32 mouse cellular contexts compared by ENCODE assay signal in the genomic region with DNA sequence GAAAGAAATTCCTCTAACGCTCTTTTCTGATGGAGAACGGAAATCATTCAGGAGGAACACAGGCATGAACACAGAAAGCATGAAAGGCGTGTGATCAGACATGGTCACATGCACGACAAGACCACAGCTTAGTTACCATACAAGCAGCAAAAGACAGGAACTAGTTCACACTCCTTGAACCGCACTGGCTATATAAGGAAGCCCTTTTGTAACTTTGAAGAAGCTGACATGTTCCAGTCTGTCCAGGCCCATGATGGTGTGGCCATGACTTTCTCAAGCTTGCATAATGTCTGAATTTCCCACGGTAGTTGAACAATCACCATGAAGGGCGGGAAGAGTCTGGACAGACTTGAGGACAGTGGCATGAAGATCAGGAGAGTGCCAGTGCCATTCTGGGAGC. TPM values are rescaled to one million over a fixed set of nuclear protein-coding genes. Genes with fewer than 3 reads are reported as not detected.
DNase-seq lines count a peak whose midpoint lies in the region; ATAC-seq and TF ChIP-seq lines count a peak whose summit lies in the region.
"Had no signal": no experiment of that assay in that cellular context is flagged by ENCODE, and none has a peak within 500 bp of the region (broad histone marks: within the 10 kb centered on the region; RNA-seq: fewer than 3 reads in every experiment).

No protein-coding gene starts in this region.

- TF ChIP-seq POLR2A in lung, adult 2 months (IDR thresholded peaks at IDR 0.05; ENCODE audit: borderline replicate concordance, extremely low read depth, low read depth, low read length): no peak

- H3K4me3 ChIP-seq in lung, adult 2 months (replicated peaks; ENCODE audit: extremely low read depth, low read depth, low read length): no peak overlapping the region
- H3K4me3 ChIP-seq: embryonic facial prominence, embryonic 12.5 days; embryonic facial prominence, embryonic 15.5 days; heart, adult 2 months; heart, embryonic 10.5 days; heart, embryonic 13.5 days; hindbrain, embryonic 12.5 days; hindbrain, embryonic 15.5 days had no signal

- H3K4me1 ChIP-seq in lung, adult 2 months (ENCODE audit: control insufficient read depth, insufficient read depth, low read length): no peaks in the 10 kb centered on the region
- H3K4me1 ChIP-seq: embryonic facial prominence, embryonic 12.5 days; embryonic facial prominence, embryonic 15.5 days; heart, embryonic 10.5 days; heart, embryonic 13.5 days; hindbrain, embryonic 12.5 days; hindbrain, embryonic 15.5 days had no signal

- no peak for TF ChIP-seq CTCF in lung, adult 2 months (IDR thresholded peaks at IDR 0.05; ENCODE audit: insufficient read depth, low read length)

- ATAC-seq in granulocyte monocyte progenitor cell, adult 5-6 weeks (replicated peaks; ENCODE audit: poor library complexity, severe bottlenecking): peak; percentile 55
- peak; percentile 76 for ATAC-seq in neutrophil, adult 5-6 weeks (ENCODE audit: extremely low read depth, insufficient number of reproducible peaks, low FRiP score, poor library complexity, severe bottlenecking)
- ATAC-seq: forebrain, embryonic 14.5 days; forebrain, postnatal 0 days; Patski had no signal

- WGBS in lung, adult 2 months: 90% methylated on average over 7 of the region's 7 CpGs

- peak; percentile 7 for DNase-seq in lung, postnatal 36 days
- DNase-seq in lung, adult 2 months: no peak
- no peak for DNase-seq in Muller cell, postnatal 12 days (ENCODE audit: inconsistent ontology term)
- DNase-seq in adrenal gland, postnatal 10 days: no peak
- DNase-seq: adrenal gland, postnatal 25 days; cerebellum, adult 18-20 months; cerebellum, adult 9-11 months; cerebellum, postnatal 25 days; forebrain, postnatal 0 days; gastrocnemius, postnatal 25 days; heart, adult 2 months; heart, postnatal 14 days had no signal

RNA-seq across cellular contexts. Expression of gene AC141477.1, which starts 14.6 kb away (rescaled TPM):
- not detected in 2 replicates for polyA plus RNA-seq in lung, adult 2 months (2012; rRNA removed)
- total RNA-seq in granulocyte monocyte progenitor cell, adult 5-6 weeks (2014; fragmentation: Nextera tagmentation): 12.7 TPM in 1 of 2 replicates, not detected in the other
- total RNA-seq in granulocyte monocyte progenitor cell, adult 5-6 weeks (2017): 10.5 TPM in 1 of 2 replicates, not detected in the other
- total RNA-seq in neutrophil, adult 5-6 weeks (2017): 14.8 and 16.1 TPM in 2 replicates
- total RNA-seq in adrenal gland, postnatal 10 days (2021): 1 to 10 TPM in 1 of 2 experiments, not detected in 1; 3.4 TPM
- total RNA-seq: adrenal gland, postnatal 25 days; ES-E14; forebrain, postnatal 0 days; gastrocnemius, adult 8-10 months; gastrocnemius, postnatal 25 days; heart, adult 2 months; heart, postnatal 14 days; hematopoietic stem cell, adult 5-6 weeks had no signal
- polyA plus RNA-seq: embryonic facial prominence, embryonic 12.5 days; embryonic facial prominence, embryonic 15.5 days; forebrain, embryonic 11.5 days; forebrain, embryonic 14.5 days; forebrain, postnatal 0 days; frontal cortex, adult 2 months; gonadal fat pad, adult 2 months; heart, adult 2 months; heart, embryonic 10.5 days; heart, embryonic 16.5 days; hindbrain, embryonic 12.5 days; hindbrain, embryonic 15.5 days; intestine, embryonic 14.5 days; Patski had no signal

RNA-seq across cellular contexts. Expression of gene Pcnt, which starts 16.9 kb away (rescaled TPM):
- polyA plus RNA-seq in lung, adult 2 months (2012; rRNA removed): 35.6 and 38.0 TPM in 2 replicates
- total RNA-seq in granulocyte monocyte progenitor cell, adult 5-6 weeks (2014; fragmentation: Nextera tagmentation): 39.5 and 41.9 TPM in 2 replicates
- 53.6 and 55.6 TPM in 2 replicates for total RNA-seq in granulocyte monocyte progenitor cell, adult 5-6 weeks (2017)
- 46.9 and 50.8 TPM in 2 replicates for total RNA-seq in neutrophil, adult 5-6 weeks (2017)
- total RNA-seq in adrenal gland, postnatal 10 days (2021): 10 to 100 TPM; 14.5 to 21.6 TPM

RNA-seq across cellular contexts. Expression of gene 2610028H24Rik, which starts 23.2 kb away (rescaled TPM):
- 36.0 and 44.3 TPM in 2 replicates for polyA plus RNA-seq in lung, adult 2 months (2012; rRNA removed)
- not detected in 2 replicates for total RNA-seq in granulocyte monocyte progenitor cell, adult 5-6 weeks (2014; fragmentation: Nextera tagmentation)
- total RNA-seq in granulocyte monocyte progenitor cell, adult 5-6 weeks (2017): not detected in 2 replicates
- not detected in 2 replicates for total RNA-seq in neutrophil, adult 5-6 weeks (2017)
- not detected for total RNA-seq in adrenal gland, postnatal 10 days (2021)
- total RNA-seq: adrenal gland, adult 18-20 months; adrenal gland, postnatal 25 days; common myeloid progenitor, adult 5-6 weeks; forebrain, postnatal 0 days; gastrocnemius, adult 8-10 months; hematopoietic stem cell, adult 5-6 weeks had no signal
- polyA plus RNA-seq: embryonic facial prominence, embryonic 12.5 days; forebrain, embryonic 11.5 days; forebrain, embryonic 14.5 days; frontal cortex, adult 2 months; heart, embryonic 10.5 days; heart, embryonic 13.5 days; hindbrain, embryonic 12.5 days; hindbrain, embryonic 15.5 days; intestine, embryonic 14.5 days; Patski had no signal

RNA-seq across cellular contexts. Expression of gene Mcm3ap, which starts 43.1 kb away (rescaled TPM):
- 17.6 and 21.0 TPM in 2 replicates for polyA plus RNA-seq in lung, adult 2 months (2012; rRNA removed)
- 63.4 and 84.6 TPM in 2 replicates for total RNA-seq in granulocyte monocyte progenitor cell, adult 5-6 weeks (2014; fragmentation: Nextera tagmentation)
- total RNA-seq in granulocyte monocyte progenitor cell, adult 5-6 weeks (2017): 50.6 and 60.1 TPM in 2 replicates
- 76.0 and 89.6 TPM in 2 replicates for total RNA-seq in neutrophil, adult 5-6 weeks (2017)
- total RNA-seq in adrenal gland, postnatal 10 days (2021): 10 to 100 TPM; 24.8 to 33.0 TPM

RNA-seq across cellular contexts. Expression of gene Ybey, which starts 43.2 kb away (rescaled TPM):
- polyA plus RNA-seq in lung, adult 2 months (2012; rRNA removed): 2.0 and 2.5 TPM in 2 replicates
- 3.1 and 3.6 TPM in 2 replicates for total RNA-seq in granulocyte monocyte progenitor cell, adult 5-6 weeks (2014; fragmentation: Nextera tagmentation)
- 4.3 and 6.5 TPM in 2 replicates for total RNA-seq in granulocyte monocyte progenitor cell, adult 5-6 weeks (2017)
- total RNA-seq in neutrophil, adult 5-6 weeks (2017): 2.4 and 3.8 TPM in 2 replicates
- total RNA-seq in adrenal gland, postnatal 10 days (2021): 1 to 10 TPM; 3.0 to 3.7 TPM
